17 mouse cellular contexts compared by ENCODE assay signal in the genomic region with DNA sequence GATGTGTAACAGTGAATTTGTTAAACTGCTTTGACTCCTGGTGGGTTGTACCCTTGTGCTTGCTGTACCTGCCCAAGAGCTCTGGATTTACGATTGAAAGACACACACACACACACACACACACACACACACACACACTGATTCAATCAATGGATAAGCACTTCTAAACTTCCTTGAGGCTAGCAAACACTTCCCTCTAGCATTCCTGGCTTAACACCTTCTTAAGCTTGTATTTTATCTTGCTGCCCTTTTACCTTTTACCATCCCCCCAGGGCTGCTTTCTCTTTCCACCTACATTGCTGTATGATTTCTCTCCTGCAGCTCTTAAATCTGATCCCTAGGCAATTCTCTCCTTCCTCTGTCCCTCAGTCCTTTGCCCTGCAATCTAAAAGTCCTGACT. TPM values are rescaled to one million over a fixed set of nuclear protein-coding genes. Genes with fewer than 3 reads are reported as not detected.
DNase-seq lines count a peak whose midpoint lies in the region; ATAC-seq and TF ChIP-seq lines count a peak whose summit lies in the region.
"Had no signal": no experiment of that assay in that cellular context is flagged by ENCODE, and none has a peak within 500 bp of the region (broad histone marks: within the 10 kb centered on the region; RNA-seq: fewer than 3 reads in every experiment).

No protein-coding gene starts in this region.

- no peak for DNase-seq in kidney, adult 8-10 months
- DNase-seq in stomach, postnatal 0 days (ENCODE audit: low spot score) = peak; percentile 37
- no peak for DNase-seq in right cerebral cortex, postnatal 14 days
- no peak for DNase-seq in spleen, postnatal 4 days (ENCODE audit: low spot score in 2 of 2)
- DNase-seq in B cell, adult 2 months = no peak
- DNase-seq: adrenal gland, adult 8-10 months; adrenal gland, postnatal 36 days; cerebellum, adult 2 months; gastrocnemius, postnatal 36 days had no signal

- H3K4me2 ChIP-seq in kidney, embryonic 15.5 days = no peak overlapping the region
- H3K4me2 ChIP-seq in intestine, embryonic 16.5 days (ENCODE audit: low read depth, low read length) = no peak overlapping the region
- H3K4me2 ChIP-seq in stomach, postnatal 0 days (replicated peaks; ENCODE audit: low read depth) = no peak overlapping the region
- H3K4me2 ChIP-seq: embryonic facial prominence, embryonic 12.5 days; forebrain, embryonic 15.5 days; hindbrain, embryonic 15.5 days had no signal

- TF ChIP-seq CTCF in small intestine, adult 2 months (IDR thresholded peaks at IDR 0.05; ENCODE audit: extremely low read depth, insufficient read length, insufficient replicate concordance, low read depth, low read length) = no peak
- no peak for TF ChIP-seq CTCF in stomach, postnatal 0 days (IDR thresholded peaks at IDR 0.05; ENCODE audit: low read depth)

- TF ChIP-seq POLR2A in small intestine, adult 2 months (IDR thresholded peaks at IDR 0.05; ENCODE audit: low read depth, low read length) = no peak

- H3K9ac ChIP-seq in kidney, embryonic 15.5 days = no peak overlapping the region
- H3K9ac ChIP-seq in intestine, embryonic 16.5 days (ENCODE audit: low read depth, low read length) = no peak overlapping the region
- no peak overlapping the region for H3K9ac ChIP-seq in stomach, postnatal 0 days (ENCODE audit: low read length)
- H3K9ac ChIP-seq: embryonic facial prominence, embryonic 12.5 days; forebrain, embryonic 15.5 days; hindbrain, embryonic 15.5 days had no signal

- H3K27ac ChIP-seq in kidney, embryonic 15.5 days = no peak overlapping the region
- H3K27ac ChIP-seq in intestine, embryonic 16.5 days (ENCODE audit: low read length) = no peak overlapping the region
- peak overlapping the region; percentile 93 for H3K27ac ChIP-seq in small intestine, adult 2 months (ENCODE audit: insufficient read depth, low read depth, low read length)
- no peak overlapping the region for H3K27ac ChIP-seq in stomach, postnatal 0 days (replicated peaks)
- H3K27ac ChIP-seq: embryonic facial prominence, embryonic 12.5 days; forebrain, embryonic 15.5 days; hindbrain, embryonic 10.5 days; hindbrain, embryonic 15.5 days had no signal

- 62% methylated on average over 1 of the region's 1 CpGs for WGBS in kidney, embryonic 15.5 days
- WGBS in intestine, embryonic 16.5 days = 50% methylated on average over 1 of the region's 1 CpGs
- WGBS in small intestine, adult 2 months = 16% methylated on average over 1 of the region's 1 CpGs
- 42% methylated on average over 1 of the region's 1 CpGs for WGBS in stomach, postnatal 0 days

- H3K4me3 ChIP-seq in kidney, embryonic 15.5 days (replicated peaks) = no peak overlapping the region
- H3K4me3 ChIP-seq in intestine, embryonic 16.5 days (ENCODE audit: low read length) = no peak overlapping the region
- no peak overlapping the region for H3K4me3 ChIP-seq in small intestine, adult 2 months (ENCODE audit: low read depth, low read length)
- no peak overlapping the region for H3K4me3 ChIP-seq in stomach, postnatal 0 days (ENCODE audit: low read depth, low read length)
- H3K4me3 ChIP-seq: embryonic facial prominence, embryonic 12.5 days; forebrain, embryonic 15.5 days; hindbrain, embryonic 10.5 days; hindbrain, embryonic 15.5 days had no signal

- 0 out of 2 replicates have a peak, but pooled peaks cover 5% of the 10 kb centered on the region for H3K4me1 ChIP-seq in kidney, embryonic 15.5 days
- H3K4me1 ChIP-seq in intestine, embryonic 16.5 days (ENCODE audit: control insufficient read depth, insufficient read depth, low read length) = 0 out of 2 replicates have a peak, but pooled peaks cover 6% of the 10 kb centered on the region
- H3K4me1 ChIP-seq in small intestine, adult 2 months (ENCODE audit: control insufficient read depth, insufficient read depth, insufficient read length, low read length) = peaks cover 20% of the 10 kb centered on the region; the same call in 1 of the 2 replicates
- no peaks in the 10 kb centered on the region for H3K4me1 ChIP-seq in stomach, postnatal 0 days (replicated peaks; ENCODE audit: control insufficient read depth, insufficient read depth)
- H3K4me1 ChIP-seq: forebrain, embryonic 15.5 days had no signal

- no peak for TF ChIP-seq EP300 in stomach, postnatal 0 days (optimal IDR thresholded peaks at IDR 0.05)

- no peaks in the 10 kb centered on the region for H3K27me3 ChIP-seq in kidney, embryonic 15.5 days
- no peaks in the 10 kb centered on the region for H3K27me3 ChIP-seq in intestine, embryonic 16.5 days (replicated peaks; ENCODE audit: control insufficient read depth, insufficient read depth, low read length)
- H3K27me3 ChIP-seq in small intestine, adult 2 months (ENCODE audit: control insufficient read depth, insufficient read depth, low read length) = no peaks in the 10 kb centered on the region
- no peaks in the 10 kb centered on the region for H3K27me3 ChIP-seq in stomach, postnatal 0 days (ENCODE audit: control insufficient read depth, insufficient read depth, low read length)
- H3K27me3 ChIP-seq: CH12.LX; embryonic facial prominence, embryonic 12.5 days; forebrain, embryonic 15.5 days; hindbrain, embryonic 15.5 days had no signal

- peaks cover 12% of the 10 kb centered on the region for H3K36me3 ChIP-seq in kidney, embryonic 15.5 days
- H3K36me3 ChIP-seq in intestine, embryonic 16.5 days (ENCODE audit: control insufficient read depth, insufficient read depth, low read length) = 0 out of 2 replicates have a peak, but pooled peaks cover 2% of the 10 kb centered on the region
- H3K36me3 ChIP-seq in small intestine, adult 2 months (ENCODE audit: control insufficient read depth, insufficient read depth, low read length) = peaks cover 13% of the 10 kb centered on the region
- H3K36me3 ChIP-seq in stomach, postnatal 0 days (ENCODE audit: control insufficient read depth, insufficient read depth, low read length) = no peaks in the 10 kb centered on the region
- H3K36me3 ChIP-seq: hindbrain, embryonic 15.5 days had no signal

- ATAC-seq in kidney, embryonic 15.5 days (replicated peaks; ENCODE audit: low FRiP score) = 0 out of 2 replicates have a peak, but pooled peaks have one; percentile 6
- ATAC-seq in intestine, embryonic 16.5 days = peak; percentile 84
- ATAC-seq in stomach, postnatal 0 days (ENCODE audit: low FRiP score, low TSS enrichment) = peak; percentile 82
- ATAC-seq: forebrain, embryonic 15.5 days had no signal

- H3K9me3 ChIP-seq in kidney, embryonic 15.5 days (replicated peaks) = no peaks in the 10 kb centered on the region
- no peaks in the 10 kb centered on the region for H3K9me3 ChIP-seq in intestine, embryonic 16.5 days (ENCODE audit: control insufficient read depth, low read length)
- no peaks in the 10 kb centered on the region for H3K9me3 ChIP-seq in stomach, postnatal 0 days (ENCODE audit: control insufficient read depth, low read length)
- H3K9me3 ChIP-seq: embryonic facial prominence, embryonic 12.5 days; forebrain, embryonic 15.5 days; hindbrain, embryonic 10.5 days; hindbrain, embryonic 15.5 days had no signal

RNA-seq across cellular contexts. Expression of gene Bzw2, which starts 7.4 kb away (rescaled TPM):
- polyA plus RNA-seq in kidney, embryonic 15.5 days (2015; fragmentation: Nextera tagmentation; extraction: Ambion mirVana) = 221 and 225 TPM in 2 replicates
- polyA plus RNA-seq in intestine, embryonic 16.5 days (2015; fragmentation: Nextera tagmentation; extraction: Ambion mirVana) = 153 and 180 TPM in 2 replicates
- polyA plus RNA-seq in small intestine, adult 2 months (2012; rRNA removed) = 2.5 and 4.8 TPM in 2 replicates
- polyA plus RNA-seq in stomach, postnatal 0 days (2015; fragmentation: Nextera tagmentation; extraction: Ambion mirVana) = 117 and 122 TPM in 2 replicates

RNA-seq across cellular contexts. Expression of gene Ankmy2, which starts 8.4 kb away (rescaled TPM):
- polyA plus RNA-seq in kidney, embryonic 15.5 days (2015; fragmentation: Nextera tagmentation; extraction: Ambion mirVana) = 36.3 and 36.9 TPM in 2 replicates
- 36.6 and 37.0 TPM in 2 replicates for polyA plus RNA-seq in intestine, embryonic 16.5 days (2015; fragmentation: Nextera tagmentation; extraction: Ambion mirVana)
- 3.4 and 5.5 TPM in 2 replicates for polyA plus RNA-seq in small intestine, adult 2 months (2012; rRNA removed)
- polyA plus RNA-seq in stomach, postnatal 0 days (2015; fragmentation: Nextera tagmentation; extraction: Ambion mirVana) = 27.4 and 29.6 TPM in 2 replicates

Comparison
In these comparisons a context has a peak if more than half of its experiments do, and no peak if none do; other contexts are left out.
1. ATAC-seq: peak in every context shown above with its lines; median percentile 84 in intestine, embryonic 16.5 days; 82 in stomach, postnatal 0 days; 6 in kidney, embryonic 15.5 days.
2. RNA of gene Bzw2, which starts 7.4 kb away (polyA plus RNA-seq): 221 to 225 TPM in kidney, embryonic 15.5 days, 153 to 180 TPM in intestine, embryonic 16.5 days and 117 to 122 TPM in stomach, postnatal 0 days; 2.5 to 4.8 TPM in small intestine, adult 2 months; every median in the first group is over 10 times any median in the second.